Mouse (Mus musculus) kidney, adult 2 months (tissue): ENCODE measurements at regions not wholly inside any gene's neighbourhood (a gene's known extent, or its start where the extent isn't known, plus 50 kb on each side); places are given as distances from the start of the nearest gene placed in this dataset.

Experiments used
- DNase-seq: peaks from one replicate; pipeline ENCODE4 v3.0.0; 2021
- H3K27ac ChIP-seq: fragments of 200-500 bp; 2 replicates; pipeline ENCODE4 v1.5.1; 2012; ENCODE audit warnings: low read depth, low read length, control low read depth, inconsistent platforms; ENCODE audit not compliant: insufficient read depth
- H3K27me3 ChIP-seq: fragments of 200-500 bp; replicated peaks from 2 replicates; pipeline ENCODE4 v1.6.1; 2012; ENCODE audit warnings: mild to moderate bottlenecking, moderate library complexity, low read length, inconsistent platforms; ENCODE audit not compliant: control insufficient read depth, insufficient read depth
- H3K36me3 ChIP-seq: fragments of 200-500 bp; 2 replicates; pipeline ENCODE4 v1.6.1; 2012; ENCODE audit warnings: mild to moderate bottlenecking, moderate library complexity, low read length, inconsistent platforms; ENCODE audit not compliant: control insufficient read depth, insufficient read depth
- H3K4me1 ChIP-seq: fragments of 200-500 bp; 2 replicates; pipeline ENCODE4 v1.6.1; 2011; ENCODE audit warnings: low read length; ENCODE audit not compliant: control insufficient read depth, insufficient read depth
- H3K4me3 ChIP-seq: fragments of 200-500 bp; 2 replicates; pipeline ENCODE4 v1.5.1; 2011; ENCODE audit warnings: mild to moderate bottlenecking, low read depth, low read length, control low read depth; ENCODE audit not compliant: insufficient read depth
- CTCF ChIP-seq: fragments of 200-500 bp; conservative IDR thresholded peaks from 2 replicates; pipeline ENCODE4 v1.5.1; 2011; ENCODE audit warnings: low read depth, mild to moderate bottlenecking, control low read depth, low read length, moderate library complexity, mixed read lengths; ENCODE audit not compliant: insufficient read depth, insufficient read length
- POLR2A ChIP-seq: fragments of 200-500 bp; IDR thresholded peaks from one replicate; pipeline ENCODE4 v1.6.1; 2011; ENCODE audit warnings: low read depth, low read length, control low read depth
- WGBS: fragments of 180-500 bp; shearing (Covaris S2); methylation state at CpG from one replicate; pipeline ENCODE4 v1.1.7; 2018; 5-methylcytosine and 5-hydroxymethylcytosine counted together

DNA sequence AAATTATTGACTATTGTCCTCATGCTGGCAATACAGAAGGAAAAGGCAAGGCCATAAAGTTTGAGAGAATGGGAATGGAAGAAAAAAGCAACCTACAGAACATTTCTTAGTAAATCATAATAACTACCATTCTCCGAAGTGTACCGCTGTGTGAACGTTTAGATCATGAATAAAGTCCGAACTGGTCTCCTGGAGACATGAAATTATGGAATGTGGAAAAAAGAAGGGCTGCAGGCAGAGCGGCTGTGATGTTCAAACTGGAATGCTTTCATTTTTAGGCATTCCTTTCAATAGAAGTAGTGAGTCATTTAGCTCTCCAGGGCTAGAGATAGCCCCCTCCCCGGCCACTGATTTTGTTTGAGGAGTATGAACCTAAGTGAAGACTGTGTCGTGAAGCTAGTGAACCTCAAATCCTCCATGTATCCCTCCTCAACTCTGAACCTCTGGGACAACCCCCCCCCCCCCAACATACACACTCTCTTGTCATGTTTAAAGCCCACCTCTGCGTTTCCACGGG lies 202.9 kb upstream of the Krr1 start:
- Histone ChIP-seq H3K27me3 (no peaks in the 10 kb centered on the region), H3K36me3 (no peaks in the 10 kb centered on the region), H3K4me1 (peaks cover 6% of the 10 kb centered on the region; the same call in 1 of the 2 replicates), H3K4me3 (no peak overlapping the region), H3K27ac (no peak overlapping the region)
- TF ChIP-seq CTCF (no peak), POLR2A (no peak)
- DNase-seq, result no peak
- 59% methylated on average over 9 of the region's 9 CpGs for WGBS

DNA sequence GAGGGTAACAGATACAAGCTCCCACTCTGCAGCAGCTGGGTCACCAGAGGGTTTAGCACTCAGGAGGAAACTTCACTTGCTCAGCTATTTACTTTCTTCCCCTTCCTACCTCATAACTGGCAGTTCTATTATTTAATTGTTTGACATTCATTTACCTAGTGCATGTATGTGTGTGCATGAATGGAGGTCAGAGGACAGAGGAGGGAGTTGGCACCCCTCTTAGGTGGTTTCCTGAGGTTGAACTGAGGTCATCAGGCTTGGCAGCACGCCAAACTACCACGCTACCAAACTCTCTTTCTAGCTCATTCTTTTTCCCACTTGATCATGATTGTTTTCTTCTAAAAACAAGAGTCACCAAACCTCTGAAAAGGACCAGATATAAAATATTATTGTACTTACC lies 202.4 kb upstream of the Krr1 start:
- Histone ChIP-seq H3K27me3 (no peaks in the 10 kb centered on the region), H3K4me3 (no peak overlapping the region), H3K36me3 (no peaks in the 10 kb centered on the region), H3K27ac (no peak overlapping the region), H3K4me1 (peaks cover 6% of the 10 kb centered on the region; the same call in 1 of the 2 replicates)
- 32% methylated on average over 2 of the region's 2 CpGs for WGBS
- DNase-seq, result peak; percentile 33
- TF ChIP-seq POLR2A (no peak), CTCF (no peak)

DNA sequence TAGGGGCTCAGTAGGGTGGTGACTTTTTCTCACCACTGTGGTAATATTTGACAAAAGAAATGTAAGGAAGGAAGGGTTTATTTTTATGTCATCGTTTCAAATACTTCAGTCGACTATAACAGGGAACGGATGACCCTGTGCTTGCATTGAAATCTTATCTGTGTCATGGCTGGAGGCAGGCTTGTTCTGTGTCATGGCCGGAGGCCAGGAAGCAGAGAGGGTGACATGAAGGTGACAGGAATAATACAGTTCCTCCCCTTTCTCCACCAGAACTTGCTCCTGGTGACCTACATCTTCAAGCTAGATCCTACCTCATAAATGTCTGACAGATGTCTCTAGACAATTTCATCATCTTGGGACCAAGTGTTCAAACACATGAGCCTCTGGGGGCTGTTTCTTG lies 201.5 kb upstream of the Krr1 start:
- WGBS, result 47% methylated on average over 4 of the region's 4 CpGs
- TF ChIP-seq POLR2A (no peak), CTCF (no peak)
- Histone ChIP-seq H3K4me1 (peaks cover 6% of the 10 kb centered on the region; the same call in 1 of the 2 replicates), H3K36me3 (no peaks in the 10 kb centered on the region), H3K27ac (no peak overlapping the region), H3K27me3 (no peaks in the 10 kb centered on the region), H3K4me3 (no peak overlapping the region)
- no peak for DNase-seq

DNA sequence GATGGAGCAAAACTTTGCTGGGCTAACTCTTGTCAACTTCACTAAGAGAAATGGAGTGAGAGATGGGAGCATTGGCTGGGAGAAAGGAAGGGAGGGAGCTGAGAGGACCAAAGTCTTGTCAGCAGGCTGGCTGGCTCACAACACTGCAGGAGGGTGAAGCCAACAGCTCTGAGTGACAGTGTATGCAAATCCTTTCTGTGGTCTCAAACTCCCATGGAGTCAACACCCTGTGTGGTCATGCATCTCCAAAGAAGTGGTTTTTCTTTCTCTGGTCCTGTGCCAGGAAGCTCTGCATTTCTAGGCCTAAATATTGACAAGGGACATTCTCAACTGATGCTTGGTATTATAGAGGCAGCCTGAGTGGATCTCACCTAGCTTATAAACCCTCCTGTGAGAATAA lies 194.9 kb upstream of the Krr1 start:
- no peak overlapping the region for H3K27ac ChIP-seq
- DNase-seq, result no peak
- TF ChIP-seq POLR2A, result no peak
- no peak for TF ChIP-seq CTCF
- H3K4me3 ChIP-seq, result no peak overlapping the region
- H3K27me3 ChIP-seq, result no peaks in the 10 kb centered on the region
- H3K4me1 ChIP-seq, result no peaks in the 10 kb centered on the region
- no peaks in the 10 kb centered on the region for H3K36me3 ChIP-seq

DNA sequence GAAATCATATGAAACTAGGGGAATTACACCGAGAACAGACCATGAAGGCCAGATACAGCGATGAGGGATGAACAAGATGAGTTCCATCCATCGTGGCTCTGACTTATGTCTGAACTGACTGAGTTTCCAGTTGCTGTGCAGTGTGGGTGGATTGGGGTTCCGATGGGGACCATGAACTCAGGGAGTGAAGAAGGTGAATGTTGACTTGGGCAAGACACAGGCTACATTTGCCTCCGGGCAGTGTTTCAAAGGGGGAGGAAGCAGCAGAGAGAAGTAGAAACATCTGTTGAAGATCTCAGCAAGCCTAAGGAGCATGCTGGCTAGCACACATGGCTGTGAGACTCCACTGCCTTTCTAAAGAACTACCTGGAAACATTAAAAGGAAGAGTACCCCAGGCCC lies 194.4 kb upstream of the Krr1 start:
- Histone ChIP-seq H3K27ac (no peak overlapping the region), H3K4me1 (no peaks in the 10 kb centered on the region), H3K36me3 (no peaks in the 10 kb centered on the region), H3K4me3 (no peak overlapping the region), H3K27me3 (no peaks in the 10 kb centered on the region)
- DNase-seq, result no peak
- TF ChIP-seq POLR2A (no peak), CTCF (no peak)
- WGBS, result 90% methylated on average over 5 of the region's 5 CpGs

DNA sequence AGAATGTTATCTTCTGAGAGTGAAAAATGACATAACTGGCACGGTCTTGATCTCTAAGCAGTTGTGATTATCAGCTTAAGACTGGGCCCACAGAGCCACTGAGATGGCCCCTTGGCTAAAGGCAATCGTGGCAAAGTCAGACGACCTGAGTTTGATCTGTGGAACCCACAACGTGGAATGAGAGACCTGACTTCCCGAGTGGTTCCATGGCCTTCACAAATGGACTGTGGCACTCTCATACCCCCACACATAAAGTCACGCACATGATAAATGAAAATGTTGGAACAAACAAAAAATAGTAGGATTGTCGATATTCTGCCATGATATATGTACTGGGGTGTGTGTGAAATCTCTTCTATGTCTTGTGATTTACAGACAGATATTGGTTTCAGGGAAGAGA lies 192.5 kb upstream of the Krr1 start:
- DNase-seq, result no peak
- 95% methylated on average over 7 of the region's 7 CpGs for WGBS
- Histone ChIP-seq H3K4me1 (no peaks in the 10 kb centered on the region), H3K4me3 (no peak overlapping the region), H3K27ac (no peak overlapping the region), H3K27me3 (no peaks in the 10 kb centered on the region), H3K36me3 (no peaks in the 10 kb centered on the region)
- TF ChIP-seq CTCF (no peak), POLR2A (no peak)

DNA sequence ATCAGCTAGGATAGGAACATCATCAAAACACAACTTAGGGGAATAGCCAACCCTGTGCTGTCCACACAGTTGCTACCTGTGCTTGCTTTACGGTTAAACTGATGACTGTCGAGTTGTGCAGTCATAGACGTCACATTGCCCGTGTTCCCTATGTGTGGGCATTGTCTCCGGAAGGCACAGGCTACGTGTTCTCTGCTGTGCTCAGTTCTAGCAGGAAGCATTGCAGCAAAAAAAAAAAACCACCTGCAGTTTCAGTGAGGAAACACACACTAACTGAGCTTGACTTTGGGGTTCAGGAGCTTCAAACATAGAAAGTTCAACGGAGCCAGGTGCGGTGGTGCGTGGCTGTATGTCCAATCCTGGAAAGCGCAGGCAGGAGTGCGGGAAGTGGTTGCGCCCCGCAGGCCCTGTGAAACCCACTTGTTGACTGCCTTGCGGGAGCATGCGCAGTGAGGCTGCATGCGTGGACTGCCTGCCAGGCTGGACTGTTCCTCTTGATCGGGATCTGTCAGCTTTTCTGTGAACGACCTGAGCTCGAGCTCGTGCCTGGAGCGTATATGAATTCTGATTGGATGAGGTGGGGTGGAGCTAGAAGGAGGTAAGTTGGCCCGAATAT lies 190.2 kb upstream of the Krr1 start:
- H3K4me1 ChIP-seq, result no peaks in the 10 kb centered on the region
- H3K4me3 ChIP-seq, result no peak overlapping the region
- DNase-seq, result peak; percentile 14
- TF ChIP-seq CTCF (no peak), POLR2A (no peak)
- WGBS, result 77% methylated on average over 22 of the region's 22 CpGs
- H3K27ac ChIP-seq, result no peak overlapping the region
- no peaks in the 10 kb centered on the region for H3K36me3 ChIP-seq
- no peaks in the 10 kb centered on the region for H3K27me3 ChIP-seq
